Mouse (Mus musculus) MEL (cell line): Measurements from ENCODE around the gene Map3k10. TPM values are rescaled to one million over a fixed set of nuclear protein-coding genes. Genes with fewer than 3 reads are reported as not detected.

Experiments
- DNase-seq: peaks from one replicate; pipeline ENCODE4 v3.0.0; 2011; ENCODE audit warnings: low read depth, low spot score
- H3K27ac ChIP-seq: 2 replicates; pipeline ENCODE4 v1.5.1; 2012; ENCODE audit warnings: low read depth, mild to moderate bottlenecking, control low read depth, low read length, moderate library complexity; ENCODE audit not compliant: control insufficient read depth
- H3K27me3 ChIP-seq, 2 experiments: fragments of 150-350 bp in 1 of 2; sonication (generic) in 1 of 2; 2 replicates each; pipeline ENCODE4 v1.6.1; 2012; ENCODE audit warnings: low read length in 2 of 2, mild to moderate bottlenecking in 2 of 2, improper control_type of control experiment in 1 of 2, moderate library complexity in 1 of 2; ENCODE audit not compliant: insufficient read depth in 2 of 2, control insufficient read depth in 1 of 2
- H3K36me3 ChIP-seq, 2 experiments: 2 replicates each; pipeline ENCODE4 v1.6.1; 2012 to 2014; ENCODE audit warnings: low read length in 2 of 2, improper control_type of control experiment in 1 of 2, inconsistent platforms in 1 of 2, mild to moderate bottlenecking in 1 of 2; ENCODE audit not compliant: insufficient read depth in 2 of 2, control insufficient read depth in 1 of 2
- H3K4me1 ChIP-seq, 2 experiments: fragments of 150-350 bp in 1 of 2; sonication (generic) in 1 of 2; 2 replicates each; pipeline ENCODE4 v1.6.1; 2012; ENCODE audit warnings: low read length in 2 of 2, improper control_type of control experiment in 1 of 2, mild to moderate bottlenecking in 1 of 2; ENCODE audit not compliant: insufficient read depth in 2 of 2, control insufficient read depth in 1 of 2
- H3K4me3 ChIP-seq, 2 experiments: fragments of 150-350 bp in 1 of 2; sonication (generic) in 1 of 2; 2 replicates each; pipeline ENCODE4 v1.5.1; 2012; ENCODE audit warnings: low read depth in 2 of 2, low read length in 2 of 2, mild to moderate bottlenecking in 2 of 2, moderate library complexity in 2 of 2, control low read depth in 1 of 2, improper control_type of control experiment in 1 of 2; ENCODE audit not compliant: control insufficient read depth in 1 of 2, insufficient read depth in 1 of 2
- H3K79me2 ChIP-seq: 2 replicates; pipeline ENCODE4 v1.6.1; 2012; ENCODE audit warnings: mild to moderate bottlenecking, low read length, moderate library complexity; ENCODE audit not compliant: control insufficient read depth, poor library complexity, insufficient read depth
- H3K9ac ChIP-seq: 2 replicates; pipeline ENCODE4 v1.6.1; 2012; ENCODE audit warnings: low read depth, mild to moderate bottlenecking, control low read depth, low read length, moderate library complexity; ENCODE audit not compliant: control insufficient read depth, poor library complexity, severe bottlenecking
- H3K9me3 ChIP-seq: fragments of 150-350 bp; sonication (generic); replicated peaks from 2 replicates; pipeline ENCODE4 v1.6.1; 2012; ENCODE audit warnings: mild to moderate bottlenecking, low read length, improper control_type of control experiment, moderate library complexity; ENCODE audit not compliant: insufficient read depth
- BHLHE40 ChIP-seq: IDR thresholded peaks from 2 replicates; pipeline ENCODE4 v1.6.1; 2012; ENCODE audit warnings: low read depth, mild to moderate bottlenecking, inconsistent platforms, low read length, improper control_type of control experiment, borderline replicate concordance
- CTCF ChIP-seq, 3 experiments: IDR thresholded peaks in 2 of 3; conservative IDR thresholded peaks in 1 of 3; 2 replicates each; pipeline ENCODE4 v1.5.1; 2011 to 2012; ENCODE audit warnings: low read length in 3 of 3, low read depth in 2 of 3, mild to moderate bottlenecking in 2 of 3, improper control_type of control experiment in 1 of 3, inconsistent platforms in 1 of 3, mixed read lengths in 1 of 3, moderate library complexity in 1 of 3; ENCODE audit not compliant: control insufficient read depth in 1 of 3, insufficient read depth in 1 of 3, poor library complexity in 1 of 3, severe bottlenecking in 1 of 3
- ELF1 ChIP-seq: IDR thresholded peaks from 2 replicates; pipeline ENCODE4 v1.6.1; 2014; ENCODE audit warnings: low read depth, mild to moderate bottlenecking, inconsistent platforms, low read length, improper control_type of control experiment, moderate library complexity
- EP300 ChIP-seq, 2 experiments: IDR thresholded peaks; 2 replicates each; pipeline ENCODE4 v1.6.1; 2011; ENCODE audit warnings: improper control_type of control experiment in 2 of 2, low read length in 2 of 2, low read depth in 1 of 2, mild to moderate bottlenecking in 1 of 2
- ETS1 ChIP-seq: IDR thresholded peaks from 2 replicates; pipeline ENCODE4 v1.6.1; 2012; ENCODE audit warnings: low read depth, mild to moderate bottlenecking, inconsistent platforms, low read length, improper control_type of control experiment, moderate library complexity
- GATA1 ChIP-seq: IDR thresholded peaks from 2 replicates; pipeline ENCODE4 v1.6.1; 2011; ENCODE audit warnings: low read depth, low read length, improper control_type of control experiment
- JUND ChIP-seq: IDR thresholded peaks from 2 replicates; pipeline ENCODE4 v1.6.1; 2011; ENCODE audit warnings: low read depth, mild to moderate bottlenecking, improper control_type of control experiment, low read length
- MAFK ChIP-seq: IDR thresholded peaks from 2 replicates; pipeline ENCODE4 v1.6.1; 2011; ENCODE audit warnings: low read depth, mild to moderate bottlenecking, low read length, improper control_type of control experiment, borderline replicate concordance
- MAX ChIP-seq: IDR thresholded peaks from 2 replicates; pipeline ENCODE4 v1.6.1; 2011; ENCODE audit warnings: low read length, improper control_type of control experiment
- MAZ ChIP-seq: IDR thresholded peaks from 2 replicates; pipeline ENCODE4 v1.6.1; 2012; ENCODE audit warnings: low read depth, mild to moderate bottlenecking, inconsistent platforms, low read length, improper control_type of control experiment
- MEF2A ChIP-seq: IDR thresholded peaks from 2 replicates; pipeline ENCODE4 v1.6.1; 2014; ENCODE audit warnings: low read depth, mild to moderate bottlenecking, inconsistent platforms, low read length, improper control_type of control experiment; ENCODE audit not compliant: poor library complexity, insufficient replicate concordance, severe bottlenecking; ENCODE audit errors: extremely low read depth
- MYC ChIP-seq: IDR thresholded peaks from 2 replicates; pipeline ENCODE4 v1.6.1; 2011; ENCODE audit warnings: low read depth, mild to moderate bottlenecking, low read length, improper control_type of control experiment, moderate library complexity
- NRF1 ChIP-seq: IDR thresholded peaks from 2 replicates; pipeline ENCODE4 v1.6.1; 2014; ENCODE audit warnings: low read depth, mild to moderate bottlenecking, inconsistent platforms, low read length, improper control_type of control experiment, moderate library complexity; ENCODE audit not compliant: poor library complexity, insufficient read depth, severe bottlenecking
- POLR2A ChIP-seq, 2 experiments: IDR thresholded peaks; 2 replicates each; pipeline ENCODE4 v1.6.1; 2011 to 2012; ENCODE audit warnings: low read length in 2 of 2, mild to moderate bottlenecking in 2 of 2, control low read depth in 1 of 2, improper control_type of control experiment in 1 of 2, low read depth in 1 of 2, moderate library complexity in 1 of 2; ENCODE audit not compliant: control insufficient read depth in 1 of 2, insufficient read depth in 1 of 2, poor library complexity in 1 of 2
- RAD21 ChIP-seq: IDR thresholded peaks from 2 replicates; pipeline ENCODE4 v1.6.1; 2011; ENCODE audit warnings: mild to moderate bottlenecking, low read depth, low read length, improper control_type of control experiment
- RCOR1 ChIP-seq: IDR thresholded peaks from 2 replicates; pipeline ENCODE4 v1.6.1; 2012; ENCODE audit warnings: low read depth, mild to moderate bottlenecking, inconsistent platforms, low read length, improper control_type of control experiment
- SMC3 ChIP-seq: IDR thresholded peaks from 2 replicates; pipeline ENCODE4 v1.6.1; 2011; ENCODE audit warnings: low read depth, low read length, improper control_type of control experiment
- TAL1 ChIP-seq: IDR thresholded peaks from 2 replicates; pipeline ENCODE4 v1.6.1; 2012; ENCODE audit warnings: mild to moderate bottlenecking, inconsistent platforms, low read length, moderate library complexity, mixed read lengths
- UBTF ChIP-seq: IDR thresholded peaks from 2 replicates; pipeline ENCODE4 v1.6.1; 2012; ENCODE audit warnings: low read depth, mild to moderate bottlenecking, inconsistent platforms, low read length, improper control_type of control experiment, moderate library complexity, borderline replicate concordance; ENCODE audit not compliant: insufficient read depth
- ZC3H11A ChIP-seq: IDR thresholded peaks from 2 replicates; pipeline ENCODE4 v1.6.1; 2012; ENCODE audit warnings: low read depth, mild to moderate bottlenecking, inconsistent platforms, low read length, improper control_type of control experiment
- ZKSCAN1 ChIP-seq: IDR thresholded peaks from 2 replicates; pipeline ENCODE4 v1.6.1; 2012; ENCODE audit warnings: low read depth, mild to moderate bottlenecking, inconsistent platforms, low read length, improper control_type of control experiment, moderate library complexity
- ZMIZ1 ChIP-seq: IDR thresholded peaks from 2 replicates; pipeline ENCODE4 v1.6.1; 2012; ENCODE audit warnings: low read depth, mild to moderate bottlenecking, inconsistent platforms, low read length, improper control_type of control experiment, moderate library complexity
- ZNF384 ChIP-seq: IDR thresholded peaks from 2 replicates; pipeline ENCODE4 v1.6.1; 2012; ENCODE audit warnings: low read depth, mild to moderate bottlenecking, inconsistent platforms, low read length, improper control_type of control experiment
- polyA plus RNA-seq, 2 experiments: library from polyadenylated mRNA; stranded (reverse) in 1 of 2; unstranded in 1 of 2; fragments of >175 nt in 1 of 2; fragments of >200 nt in 1 of 2; gene quantifications; 2 replicates each; pipeline versions ENCODE4 v1.2.1 to v1.2.4; 2012; ENCODE audit warnings: low replicate concordance in 2 of 2, low read depth in 1 of 2; ENCODE audit not compliant: insufficient read length in 2 of 2, insufficient read depth in 1 of 2, missing spikeins in 1 of 2
- total RNA-seq: library from RNA; depleted of rRNA; stranded (reverse); fragments of 300-350 nt; gene quantifications from 2 replicates; pipeline ENCODE4 v1.2.3, GENCODE M21; 2012

Gene Map3k10
- total and polyA plus RNA-seq, 3 experiments, result 22.0 to 33.3 TPM; not detected in 1

- Histone ChIP-seq H3K4me1 (no peaks in the 10 kb centered on the region), H3K4me3 (no peak overlapping the region), H3K27ac (no peak overlapping the region), H3K9me3 (no peaks in the 10 kb centered on the region), H3K36me3 (peaks cover 0 to 11% of the 10 kb centered on the region in 2 experiments; a peak in 2 of 4 replicates), H3K27me3 (no peaks in the 10 kb centered on the region), H3K79me2 (peaks cover 5% of the 10 kb centered on the region), H3K9ac (no peak overlapping the region)
- DNase-seq, result no peak
- TF ChIP-seq MEF2A, result no peak
- no peak for TF ChIP-seq NRF1
- no peak for TF ChIP-seq MAZ
- TF ChIP-seq MYC, result no peak
- TF ChIP-seq GATA1, result no peak
- no peak for TF ChIP-seq MAFK
- no peak for TF ChIP-seq RCOR1
- no peak for TF ChIP-seq CTCF (IDR thresholded peaks at IDR 0.05 in 2 of 3, conservative IDR thresholded peaks at IDR 0.05 in 1 of 3; ENCODE audit: control insufficient read depth in 1 of 3, insufficient read depth in 1 of 3, low read depth in 2 of 3, low read length in 3 of 3, poor library complexity in 1 of 3, severe bottlenecking in 1 of 3)
- no peak for TF ChIP-seq JUND
Observed at GRCm38 (mm10) chr7:27607580-27607979, 66.8 kb downstream of the Map3k10 start.

- no peak for TF ChIP-seq ZMIZ1
- no peak for TF ChIP-seq BHLHE40
- TF ChIP-seq EP300 (IDR thresholded peaks at IDR 0.05; ENCODE audit: low read depth in 1 of 2, low read length in 2 of 2), result no peak
- no peak for TF ChIP-seq ETS1
- no peak for TF ChIP-seq MYC
- TF ChIP-seq TAL1, result no peak
- no peak for TF ChIP-seq MAX
- no peak for TF ChIP-seq POLR2A (IDR thresholded peaks at IDR 0.05; ENCODE audit: control insufficient read depth in 1 of 2, insufficient read depth in 1 of 2, low read depth in 1 of 2, low read length in 2 of 2, poor library complexity in 1 of 2)
- no peak for TF ChIP-seq SMC3
- no peak for TF ChIP-seq ZNF384
- TF ChIP-seq ZKSCAN1, result no peak
- TF ChIP-seq RAD21, result no peak
- no peak for TF ChIP-seq JUND
- TF ChIP-seq UBTF, result no peak
- no peak for TF ChIP-seq ELF1
- no peak for TF ChIP-seq CTCF (IDR thresholded peaks at IDR 0.05 in 2 of 3, conservative IDR thresholded peaks at IDR 0.05 in 1 of 3; ENCODE audit: control insufficient read depth in 1 of 3, insufficient read depth in 1 of 3, low read depth in 2 of 3, low read length in 3 of 3, poor library complexity in 1 of 3, severe bottlenecking in 1 of 3)
- TF ChIP-seq ZC3H11A, result no peak
- no peaks in the 10 kb centered on the region for H3K4me1 ChIP-seq
- DNase-seq, result no peak
- H3K79me2 ChIP-seq, result peaks cover 5% of the 10 kb centered on the region
- H3K4me3 ChIP-seq, result no peak overlapping the region
- H3K27me3 ChIP-seq, result no peaks in the 10 kb centered on the region
- peaks cover 0 to 7% of the 10 kb centered on the region in 2 experiments; a peak in 2 of 4 replicates for H3K36me3 ChIP-seq
- no peak overlapping the region for H3K27ac ChIP-seq
- H3K9ac ChIP-seq, result no peak overlapping the region
- no peaks in the 10 kb centered on the region for H3K9me3 ChIP-seq
Observed at GRCm38 (mm10) chr7:27606481-27607254, 67.7 kb downstream of the Map3k10 start.
